Mouse (Mus musculus) embryonic facial prominence, embryonic 12.5 days (tissue): ENCODE data around the gene Minos1. TPM values are rescaled to one million over a fixed set of nuclear protein-coding genes. Genes with fewer than 3 reads are reported as not detected.

Source experiments
- ATAC-seq: fragments of 200-750 bp; cut with Nextera tagmentation; 2 replicates; pipeline ENCODE4 v1.8.0; 2017; ENCODE audit not compliant: insufficient number of reproducible peaks, insufficient read depth, low FRiP score, low TSS enrichment
- H3K27ac ChIP-seq: fragments of 300-500 bp; sonication (generic); 2 replicates; pipeline ENCODE4 v1.5.1; 2016; ENCODE audit warnings: mild to moderate bottlenecking
- H3K27me3 ChIP-seq: fragments of 300-500 bp; sonication (generic); 2 replicates; pipeline ENCODE4 v1.6.1; 2016; ENCODE audit warnings: mild to moderate bottlenecking, moderate library complexity
- H3K36me3 ChIP-seq: fragments of 300-500 bp; sonication (generic); 2 replicates; pipeline ENCODE4 v1.6.1; 2016; ENCODE audit warnings: mild to moderate bottlenecking
- H3K4me1 ChIP-seq: fragments of 300-500 bp; sonication (generic); 2 replicates; pipeline ENCODE4 v1.6.1; 2016
- H3K4me2 ChIP-seq: fragments of 300-500 bp; sonication (generic); replicated peaks from 2 replicates; pipeline ENCODE4 v1.6.1; 2016; ENCODE audit warnings: mild to moderate bottlenecking, moderate library complexity
- H3K4me3 ChIP-seq: fragments of 300-500 bp; sonication (generic); 2 replicates; pipeline ENCODE4 v1.5.1; 2016; ENCODE audit warnings: mild to moderate bottlenecking
- H3K9ac ChIP-seq: fragments of 300-500 bp; sonication (generic); 2 replicates; pipeline ENCODE4 v1.6.1; 2016; ENCODE audit warnings: mild to moderate bottlenecking, moderate library complexity
- H3K9me3 ChIP-seq: fragments of 300-500 bp; sonication (generic); 2 replicates; pipeline ENCODE4 v1.6.1; 2016; ENCODE audit warnings: mild to moderate bottlenecking, moderate library complexity
- WGBS: fragments of 180-500 bp; shearing (Covaris S2); methylation state at CpG from one replicate; pipeline ENCODE4 v1.1.7; 2016; 5-methylcytosine and 5-hydroxymethylcytosine counted together
- polyA plus RNA-seq: library from polyadenylated mRNA; unstranded; fragments of >200 nt; fragmentation: Nextera tagmentation; extraction: Ambion mirVana; gene quantifications from 2 replicates; pipeline ENCODE4 v1.2.1, GENCODE M21; 2016

Minos1 gene
- polyA plus RNA-seq, 1 experiment from 2014 or later = 505 TPM

GRCm38 (mm10) chr4:139166244-139166643 lies 35.3 kb upstream of the Minos1 start:
- H3K4me2 ChIP-seq = no peak overlapping the region
- WGBS = 72% methylated on average over 8 of the region's 8 CpGs
- ATAC-seq = no peak

GRCm38 (mm10) chr4:139165259-139165658 lies 34.3 kb upstream of the Minos1 start:
- Histone ChIP-seq H3K27ac (no peak overlapping the region), H3K4me3 (no peak overlapping the region), H3K36me3 (no peaks in the 10 kb centered on the region), H3K9ac (no peak overlapping the region), H3K9me3 (no peaks in the 10 kb centered on the region), H3K4me2 (no peak overlapping the region), H3K27me3 (no peaks in the 10 kb centered on the region), H3K4me1 (peaks cover 15% of the 10 kb centered on the region)
- ATAC-seq = no peak
- 86% methylated on average over 8 of the region's 8 CpGs for WGBS

More at GRCm38 (mm10) chr4:139166244-139166643, 35.3 kb upstream of the Minos1 start:
- no peak overlapping the region for H3K4me3 ChIP-seq
- no peaks in the 10 kb centered on the region for H3K9me3 ChIP-seq
- H3K27ac ChIP-seq = no peak overlapping the region
- peaks cover 15% of the 10 kb centered on the region for H3K4me1 ChIP-seq
- no peak overlapping the region for H3K9ac ChIP-seq
- H3K36me3 ChIP-seq = no peaks in the 10 kb centered on the region
- H3K27me3 ChIP-seq = no peaks in the 10 kb centered on the region

GRCm38 (mm10) chr4:139164082-139164481 lies 33.2 kb upstream of the Minos1 start:
- Histone ChIP-seq H3K27me3 (no peaks in the 10 kb centered on the region), H3K4me3 (no peak overlapping the region), H3K4me1 (peaks cover 5% of the 10 kb centered on the region; the same call in 1 of the 2 replicates), H3K27ac (no peak overlapping the region), H3K36me3 (no peaks in the 10 kb centered on the region), H3K9ac (no peak overlapping the region), H3K9me3 (no peaks in the 10 kb centered on the region), H3K4me2 (no peak overlapping the region)
- ATAC-seq = no peak
- 82% methylated on average over 6 of the region's 6 CpGs for WGBS

GRCm38 (mm10) chr4:139161076-139161475 lies 30.2 kb upstream of the Minos1 start:
- Histone ChIP-seq H3K27me3 (no peaks in the 10 kb centered on the region), H3K36me3 (no peaks in the 10 kb centered on the region), H3K4me1 (no peaks in the 10 kb centered on the region), H3K4me3 (no peak overlapping the region), H3K9ac (no peak overlapping the region), H3K27ac (no peak overlapping the region), H3K9me3 (no peaks in the 10 kb centered on the region), H3K4me2 (no peak overlapping the region)
- no peak for ATAC-seq
- 86% methylated on average over 2 of the region's 2 CpGs for WGBS

- H3K36me3 ChIP-seq = no peaks in the 10 kb centered on the region
- no peaks in the 10 kb centered on the region for H3K4me1 ChIP-seq
- no peak overlapping the region for H3K4me2 ChIP-seq
- no peaks in the 10 kb centered on the region for H3K27me3 ChIP-seq
- no peaks in the 10 kb centered on the region for H3K9me3 ChIP-seq
- H3K9ac ChIP-seq = no peak overlapping the region
- no peak overlapping the region for H3K27ac ChIP-seq
- no peak overlapping the region for H3K4me3 ChIP-seq
- no peak for ATAC-seq
- 80% methylated on average over 14 of the region's 14 CpGs for WGBS
Observed at GRCm38 (mm10) chr4:139158350-139158749, 27.4 kb upstream of the Minos1 start.

- Histone ChIP-seq H3K4me2 (no peak overlapping the region), H3K4me3 (no peak overlapping the region), H3K4me1 (no peaks in the 10 kb centered on the region), H3K27me3 (no peaks in the 10 kb centered on the region), H3K36me3 (no peaks in the 10 kb centered on the region), H3K27ac (no peak overlapping the region), H3K9me3 (no peaks in the 10 kb centered on the region), H3K9ac (no peak overlapping the region)
- 89% methylated on average over 6 of the region's 6 CpGs for WGBS
- no peak for ATAC-seq
Observed at GRCm38 (mm10) chr4:139156538-139156937, 25.6 kb upstream of the Minos1 start.

GRCm38 (mm10) chr4:139154576-139155307 lies 23.8 kb upstream of the Minos1 start:
- no peak for ATAC-seq
- Histone ChIP-seq H3K27me3 (no peaks in the 10 kb centered on the region), H3K36me3 (no peaks in the 10 kb centered on the region), H3K4me1 (no peaks in the 10 kb centered on the region), H3K9me3 (0 out of 2 replicates have a peak, but pooled peaks cover 3% of the 10 kb centered on the region), H3K4me2 (no peak overlapping the region), H3K27ac (no peak overlapping the region), H3K4me3 (no peak overlapping the region), H3K9ac (no peak overlapping the region)
- WGBS = 83% methylated on average over 20 of the region's 20 CpGs

- Histone ChIP-seq H3K4me2 (no peak overlapping the region), H3K4me3 (no peak overlapping the region), H3K36me3 (no peaks in the 10 kb centered on the region), H3K9ac (no peak overlapping the region), H3K9me3 (peaks cover 16% of the 10 kb centered on the region; the same call in 1 of the 2 replicates), H3K27me3 (no peaks in the 10 kb centered on the region), H3K4me1 (no peaks in the 10 kb centered on the region), H3K27ac (no peak overlapping the region)
- no peak for ATAC-seq
- 69% methylated on average over 6 of the region's 6 CpGs for WGBS
Observed at GRCm38 (mm10) chr4:139151370-139151769, 20.5 kb upstream of the Minos1 start.

GRCm38 (mm10) chr4:139146760-139147159 lies 15.8 kb upstream of the Minos1 start:
- H3K4me2 ChIP-seq = no peak overlapping the region
- H3K9ac ChIP-seq = no peak overlapping the region
- no peak for ATAC-seq
- peaks cover 16% of the 10 kb centered on the region; the same call in 1 of the 2 replicates for H3K9me3 ChIP-seq
- H3K36me3 ChIP-seq = no peaks in the 10 kb centered on the region
- no peak overlapping the region for H3K4me3 ChIP-seq
- H3K4me1 ChIP-seq = peaks cover 13% of the 10 kb centered on the region; the same call in 1 of the 2 replicates
- H3K27me3 ChIP-seq = no peaks in the 10 kb centered on the region
- H3K27ac ChIP-seq = no peak overlapping the region
- 89% methylated on average over 5 of the region's 5 CpGs for WGBS

- Histone ChIP-seq H3K9me3 (peaks cover 16% of the 10 kb centered on the region; the same call in 1 of the 2 replicates), H3K4me1 (peaks cover 13% of the 10 kb centered on the region; the same call in 1 of the 2 replicates), H3K36me3 (no peaks in the 10 kb centered on the region), H3K4me2 (no peak overlapping the region), H3K4me3 (no peak overlapping the region), H3K9ac (no peak overlapping the region), H3K27ac (peak overlapping the region; percentile 51), H3K27me3 (no peaks in the 10 kb centered on the region)
- no peak for ATAC-seq
- WGBS = 91% methylated on average over 11 of the region's 11 CpGs
Observed at GRCm38 (mm10) chr4:139145156-139145555, 14.2 kb upstream of the Minos1 start.

- Histone ChIP-seq H3K27me3 (no peaks in the 10 kb centered on the region), H3K4me3 (no peak overlapping the region), H3K4me2 (no peak overlapping the region), H3K4me1 (peaks cover 13% of the 10 kb centered on the region; the same call in 1 of the 2 replicates), H3K27ac (peak overlapping the region; percentile 42; the same call in 1 of the 2 replicates), H3K36me3 (no peaks in the 10 kb centered on the region), H3K9me3 (peaks cover 13% of the 10 kb centered on the region; the same call in 1 of the 2 replicates), H3K9ac (no peak overlapping the region)
- 30% methylated on average over 4 of the region's 4 CpGs for WGBS
- no peak for ATAC-seq
Observed at GRCm38 (mm10) chr4:139144577-139144976, 13.7 kb upstream of the Minos1 start.

GRCm38 (mm10) chr4:139142985-139143384 lies 12.1 kb upstream of the Minos1 start:
- Histone ChIP-seq H3K9me3 (peaks cover 5% of the 10 kb centered on the region; the same call in 1 of the 2 replicates), H3K4me3 (0 out of 2 replicates have a peak overlapping the region, but pooled peaks have one; percentile 0), H3K4me2 (peak overlapping the region; percentile 27), H3K4me1 (peaks cover 13% of the 10 kb centered on the region; the same call in 1 of the 2 replicates), H3K27ac (peak overlapping the region; percentile 42; the same call in 1 of the 2 replicates), H3K36me3 (no peaks in the 10 kb centered on the region), H3K9ac (no peak overlapping the region), H3K27me3 (no peaks in the 10 kb centered on the region)
- WGBS = 13% methylated on average over 9 of the region's 9 CpGs
- ATAC-seq = no peak
